Comparison of ENCODE assay signal across 8 mouse cellular contexts in the genomic region with DNA sequence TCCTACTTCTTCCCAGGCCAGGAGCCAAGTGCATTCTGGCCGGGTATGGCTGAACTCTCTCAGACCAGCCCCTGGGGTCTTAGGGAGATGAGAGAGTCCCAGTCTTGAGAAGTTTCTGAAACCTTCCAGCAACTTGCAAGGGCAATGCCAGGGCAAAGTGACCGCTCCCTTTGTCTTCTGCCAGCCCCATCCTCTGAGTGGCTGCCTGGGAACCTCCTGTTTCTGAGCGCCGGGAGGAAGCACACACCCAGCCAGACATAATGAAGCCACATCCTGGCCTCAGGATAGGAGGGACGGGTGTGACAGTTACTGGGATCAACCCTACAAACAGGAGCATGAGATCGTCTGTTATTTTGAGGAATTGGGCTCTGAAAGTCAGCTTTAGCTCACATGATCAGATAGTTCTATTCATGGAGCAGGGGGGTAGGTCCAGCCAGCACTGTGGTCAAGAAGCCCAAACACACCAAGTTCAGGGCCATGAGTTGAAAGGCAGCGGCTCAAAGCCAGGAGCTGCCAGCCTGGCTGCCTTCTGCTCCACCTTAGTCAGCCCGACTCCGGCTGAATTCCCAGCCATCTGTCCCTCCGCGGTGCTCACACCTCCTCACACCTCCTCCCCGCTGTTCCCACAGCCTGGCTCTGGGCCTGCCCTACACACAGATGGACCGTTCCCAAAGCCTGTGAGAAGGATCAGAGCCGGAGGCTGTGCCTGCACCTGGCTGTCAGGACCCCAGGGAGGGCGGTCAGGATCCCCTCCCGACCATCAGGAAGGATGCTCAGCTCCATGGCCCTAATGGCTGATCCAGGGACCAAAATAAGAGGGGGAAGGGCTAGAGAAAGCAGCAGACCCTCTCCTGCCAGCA. TPM values are rescaled to one million over a fixed set of nuclear protein-coding genes. Genes with fewer than 3 reads are reported as not detected.
A peak's percentile ranks its signal among the peaks of the same experiment; 100 is the strongest.
DNase-seq lines count a peak whose midpoint lies in the region; ATAC-seq and TF ChIP-seq lines count a peak whose summit lies in the region.

No protein-coding gene starts in this region.

- ATAC-seq in forebrain, embryonic 12.5 days (ENCODE audit: low FRiP score), result peak; percentile 49
- peak; percentile 43; the same call in 1 of the 2 replicates for ATAC-seq in neural tube, embryonic 15.5 days (ENCODE audit: low FRiP score)

- DNase-seq in spleen, adult 2 months (ENCODE audit: low read depth in 1 of 2, low spot score in 2 of 2), result no peak
- no peak for DNase-seq in spleen, adult 18-20 months
- DNase-seq in heart, postnatal 14 days, result peak; percentile 62
- DNase-seq in kidney, postnatal 4 days, result peak; percentile 49 to 61
- DNase-seq in lung, adult 2 months, result peak; percentile 58
- no peak for DNase-seq in ovary, adult 18-20 months (ENCODE audit: low spot score)

- H3K4me2 ChIP-seq in forebrain, embryonic 12.5 days, result peak overlapping the region; percentile 89
- peak overlapping the region; percentile 82 for H3K4me2 ChIP-seq in neural tube, embryonic 15.5 days

- TF ChIP-seq POLR2A in spleen, adult 2 months (IDR thresholded peaks at IDR 0.05; ENCODE audit: low read depth, low read length), result no peak
- peak; percentile 85; the same call in 1 of the 2 replicates for TF ChIP-seq POLR2A in lung, adult 2 months (IDR thresholded peaks at IDR 0.05; ENCODE audit: borderline replicate concordance, extremely low read depth, low read depth, low read length)

- H3K27ac ChIP-seq in spleen, adult 2 months (ENCODE audit: insufficient read depth, low read length), result peak overlapping the region; percentile 64
- peak overlapping the region; percentile 90 for H3K27ac ChIP-seq in forebrain, embryonic 12.5 days
- H3K27ac ChIP-seq in neural tube, embryonic 15.5 days (replicated peaks), result peak overlapping the region; percentile 97

- WGBS in spleen, adult 2 months, result 53% methylated on average over 16 of the region's 16 CpGs
- WGBS in forebrain, embryonic 12.5 days, result 16% methylated on average over 16 of the region's 16 CpGs
- WGBS in lung, adult 2 months, result 11% methylated on average over 16 of the region's 16 CpGs
- 6% methylated on average over 16 of the region's 16 CpGs for WGBS in neural tube, embryonic 15.5 days

- no peak for TF ChIP-seq CTCF in spleen, adult 2 months (IDR thresholded peaks at IDR 0.05; ENCODE audit: extremely low read depth, insufficient read depth, insufficient read length, insufficient replicate concordance)
- no peak for TF ChIP-seq CTCF in lung, adult 2 months (IDR thresholded peaks at IDR 0.05; ENCODE audit: insufficient read depth, low read length)

- H3K27me3 ChIP-seq in spleen, adult 2 months (ENCODE audit: control insufficient read depth, insufficient read depth, low read length), result peaks cover 2% of the 10 kb centered on the region; the same call in 1 of the 2 replicates
- peaks cover 99% of the 10 kb centered on the region for H3K27me3 ChIP-seq in forebrain, embryonic 12.5 days
- H3K27me3 ChIP-seq in neural tube, embryonic 15.5 days (replicated peaks), result 0 out of 2 replicates have a peak, but pooled peaks cover 4% of the 10 kb centered on the region

- peaks cover 18% of the 10 kb centered on the region for H3K4me1 ChIP-seq in spleen, adult 2 months (ENCODE audit: control insufficient read depth, insufficient read depth, insufficient read length)
- peaks cover 50% of the 10 kb centered on the region for H3K4me1 ChIP-seq in forebrain, embryonic 12.5 days
- H3K4me1 ChIP-seq in lung, adult 2 months (ENCODE audit: control insufficient read depth, insufficient read depth, low read length), result peaks cover 15% of the 10 kb centered on the region
- H3K4me1 ChIP-seq in neural tube, embryonic 15.5 days, result peaks cover 78% of the 10 kb centered on the region

- H3K9ac ChIP-seq in forebrain, embryonic 12.5 days, result peak overlapping the region; percentile 83
- peak overlapping the region; percentile 91 for H3K9ac ChIP-seq in neural tube, embryonic 15.5 days (replicated peaks)

- peak overlapping the region; percentile 69 for H3K4me3 ChIP-seq in spleen, adult 2 months (ENCODE audit: extremely low read depth, insufficient read depth, insufficient read length)
- peak overlapping the region; percentile 60 for H3K4me3 ChIP-seq in forebrain, embryonic 12.5 days (replicated peaks)
- peak overlapping the region; percentile 97 for H3K4me3 ChIP-seq in lung, adult 2 months (replicated peaks; ENCODE audit: extremely low read depth, low read depth, low read length)
- H3K4me3 ChIP-seq in neural tube, embryonic 15.5 days (replicated peaks), result peak overlapping the region; percentile 85

- no peaks in the 10 kb centered on the region for H3K9me3 ChIP-seq in forebrain, embryonic 12.5 days
- H3K9me3 ChIP-seq in neural tube, embryonic 15.5 days (replicated peaks), result no peaks in the 10 kb centered on the region

- intact Hi-C loops in heart, postnatal 14 days (cut with DNase I), result loop anchor here (5.0 to 10.0 kb wide), 2 partner anchors 135 to 172 kb away; no protein-coding TSS in a partner anchor

- H3K36me3 ChIP-seq in spleen, adult 2 months (ENCODE audit: control insufficient read depth, insufficient read depth, low read length), result peaks cover 8% of the 10 kb centered on the region
- no peaks in the 10 kb centered on the region for H3K36me3 ChIP-seq in forebrain, embryonic 12.5 days (replicated peaks)
- H3K36me3 ChIP-seq in neural tube, embryonic 15.5 days, result no peaks in the 10 kb centered on the region

RNA-seq across cellular contexts. Expression of a gene that starts 22.1 kb away (rescaled TPM):
- polyA plus RNA-seq in spleen, adult 2 months (2012; rRNA removed), result 38.3 and 40.2 TPM in 2 replicates
- polyA plus RNA-seq in forebrain, embryonic 12.5 days (2016; fragmentation: Nextera tagmentation; extraction: Ambion mirVana), result 12.2 and 12.4 TPM in 2 replicates
- total RNA-seq in heart, postnatal 14 days (2021), result 10 to 100 TPM; 22.1 to 25.3 TPM
- 40.0 and 45.7 TPM in 2 replicates for polyA plus RNA-seq in lung, adult 2 months (2012; rRNA removed)
- polyA plus RNA-seq in neural tube, embryonic 15.5 days (2015; fragmentation: Nextera tagmentation; extraction: Ambion mirVana), result 14.4 and 16.8 TPM in 2 replicates

RNA-seq across cellular contexts. Expression of a gene that starts 54.3 kb away (rescaled TPM):
- 0.13 TPM in 1 of 2 replicates, not detected in the other for polyA plus RNA-seq in spleen, adult 2 months (2012; rRNA removed)
- not detected in 2 replicates for polyA plus RNA-seq in forebrain, embryonic 12.5 days (2016; fragmentation: Nextera tagmentation; extraction: Ambion mirVana)
- total RNA-seq in heart, postnatal 14 days (2021), result under 1 TPM in 1 of 2 experiments, not detected in 1; 0.20 TPM
- polyA plus RNA-seq in lung, adult 2 months (2012; rRNA removed), result not detected in 2 replicates
- 0.14 TPM in 1 of 2 replicates, not detected in the other for polyA plus RNA-seq in neural tube, embryonic 15.5 days (2015; fragmentation: Nextera tagmentation; extraction: Ambion mirVana)

Comparison
In these comparisons a context has a peak if more than half of its experiments do, and no peak if none do; other contexts are left out.
1. DNase-seq: peak in heart, postnatal 14 days (2 of 2), kidney, postnatal 4 days (2 of 2) and lung, adult 2 months (single experiment); none in spleen, adult 2 months (0 of 2), spleen, adult 18-20 months (0 of 2) and ovary, adult 18-20 months (single experiment).
2. Peak in every context shown above with its lines, with median percentiles within 50 percentile points of each other: H3K27ac ChIP-seq and H3K4me3 ChIP-seq.